Mouse (Mus musculus): ENCODE data around the gene Mfsd6.

Gene Mfsd6

GRCm38 (mm10) chr1:52727056-52727900, at the start of gene Mfsd6:
TSS of gene Mfsd6 (minus strand) at chr1:52727462.
- DNase-seq = peak; percentile 19

- no peak for DNase-seq
Measured at GRCm38 (mm10) chr1:52765176-52766111, 38.2 kb upstream of the Mfsd6 start.

- no peak for DNase-seq
Measured at GRCm38 (mm10) chr1:52763894-52764809, 36.9 kb upstream of the Mfsd6 start.

GRCm38 (mm10) chr1:52758174-52758573, 30.9 kb upstream of the Mfsd6 start:
- no peak for DNase-seq

- no peak for DNase-seq
Measured at GRCm38 (mm10) chr1:52754331-52754730, 27.1 kb upstream of the Mfsd6 start.

- no peak for DNase-seq
Measured at GRCm38 (mm10) chr1:52753828-52754227, 26.6 kb upstream of the Mfsd6 start.

GRCm38 (mm10) chr1:52752706-52753105, 25.4 kb upstream of the Mfsd6 start:
- no peak for DNase-seq

GRCm38 (mm10) chr1:52751634-52752033, 24.4 kb upstream of the Mfsd6 start:
- DNase-seq = no peak

GRCm38 (mm10) chr1:52749978-52750377, 22.7 kb upstream of the Mfsd6 start:
- peak; percentile 17 for DNase-seq

GRCm38 (mm10) chr1:52748260-52748659, 21.0 kb upstream of the Mfsd6 start:
- peak; percentile 57 for DNase-seq

GRCm38 (mm10) chr1:52742567-52742966, 15.3 kb upstream of the Mfsd6 start:
- no peak for DNase-seq

GRCm38 (mm10) chr1:52734208-52734607, 6.9 kb upstream of the Mfsd6 start:
- DNase-seq = no peak

- no peak for DNase-seq
Measured at GRCm38 (mm10) chr1:52730258-52730657, 3.0 kb upstream of the Mfsd6 start.

GRCm38 (mm10) chr1:52728857-52729489, 1.7 kb upstream of the Mfsd6 start:
- no peak for DNase-seq

- DNase-seq = peak; percentile 26
Measured at GRCm38 (mm10) chr1:52726371-52727055, 749 bp downstream of the Mfsd6 start.

GRCm38 (mm10) chr1:52722586-52722985, 4.7 kb downstream of the Mfsd6 start:
- DNase-seq = no peak

- DNase-seq = no peak
Measured at GRCm38 (mm10) chr1:52719096-52719495, 8.2 kb downstream of the Mfsd6 start.

GRCm38 (mm10) chr1:52718068-52718748, 9.1 kb downstream of the Mfsd6 start:
- DNase-seq = no peak

- no peak for DNase-seq
Measured at GRCm38 (mm10) chr1:52714451-52714850, 12.8 kb downstream of the Mfsd6 start.

- no peak for DNase-seq
Measured at GRCm38 (mm10) chr1:52714021-52714420, 13.2 kb downstream of the Mfsd6 start.

- DNase-seq = no peak
Measured at GRCm38 (mm10) chr1:52708745-52709144, 18.5 kb downstream of the Mfsd6 start.

Data from liver (tissue).